Mouse (Mus musculus) heart, embryonic 13.5 days (tissue): ENCODE measurements around the gene Npm1. TPM values are rescaled to one million over a fixed set of nuclear protein-coding genes. Genes with fewer than 3 reads are reported as not detected.

Experiments
- ATAC-seq: fragments of 200-750 bp; cut with Nextera tagmentation; 2 replicates; pipeline ENCODE4 v1.8.0; 2017; ENCODE audit warnings: moderate TSS enrichment; ENCODE audit not compliant: insufficient number of reproducible peaks, low FRiP score, low TSS enrichment; ENCODE audit errors: extremely low read depth
- H3K27ac ChIP-seq: fragments of 300-500 bp; sonication (generic); replicated peaks from 2 replicates; pipeline ENCODE4 v1.5.1; 2015; ENCODE audit warnings: moderate library complexity, mild to moderate bottlenecking, inconsistent platforms
- H3K27me3 ChIP-seq: fragments of 300-500 bp; sonication (generic); replicated peaks from 2 replicates; pipeline ENCODE4 v1.6.1; 2015; ENCODE audit warnings: mild to moderate bottlenecking, inconsistent platforms
- H3K36me3 ChIP-seq: fragments of 300-500 bp; sonication (generic); 2 replicates; pipeline ENCODE4 v1.6.1; 2015; ENCODE audit warnings: mild to moderate bottlenecking, inconsistent platforms
- H3K4me1 ChIP-seq: fragments of 300-500 bp; sonication (generic); 2 replicates; pipeline ENCODE4 v1.6.1; 2015; ENCODE audit warnings: inconsistent platforms
- H3K4me2 ChIP-seq: fragments of 300-500 bp; sonication (generic); 2 replicates; pipeline ENCODE4 v1.6.1; 2015; ENCODE audit warnings: inconsistent platforms, mild to moderate bottlenecking, moderate library complexity
- H3K4me3 ChIP-seq: fragments of 300-500 bp; sonication (generic); 2 replicates; pipeline ENCODE4 v1.5.1; 2015; ENCODE audit warnings: moderate library complexity, mild to moderate bottlenecking, inconsistent platforms
- H3K9ac ChIP-seq: fragments of 300-500 bp; sonication (generic); 2 replicates; pipeline ENCODE4 v1.6.1; 2015; ENCODE audit warnings: inconsistent platforms, mild to moderate bottlenecking, moderate library complexity
- H3K9me3 ChIP-seq: fragments of 300-500 bp; sonication (generic); 2 replicates; pipeline ENCODE4 v1.6.1; 2016; ENCODE audit warnings: inconsistent platforms
- WGBS: fragments of 180-500 bp; shearing (Covaris S2); methylation state at CpG from one replicate; pipeline ENCODE4 v1.1.7; 2015; ENCODE audit warnings: mixed read lengths; 5-methylcytosine and 5-hydroxymethylcytosine counted together
- polyA plus RNA-seq: library from polyadenylated mRNA; unstranded; fragments of >200 nt; fragmentation: Nextera tagmentation; extraction: Ambion mirVana; gene quantifications from 2 replicates; pipeline ENCODE4 v1.2.1, GENCODE M21; 2015

The Npm1 gene
- polyA plus RNA-seq, 1 experiment from 2014 or later, result 532 TPM

DNA sequence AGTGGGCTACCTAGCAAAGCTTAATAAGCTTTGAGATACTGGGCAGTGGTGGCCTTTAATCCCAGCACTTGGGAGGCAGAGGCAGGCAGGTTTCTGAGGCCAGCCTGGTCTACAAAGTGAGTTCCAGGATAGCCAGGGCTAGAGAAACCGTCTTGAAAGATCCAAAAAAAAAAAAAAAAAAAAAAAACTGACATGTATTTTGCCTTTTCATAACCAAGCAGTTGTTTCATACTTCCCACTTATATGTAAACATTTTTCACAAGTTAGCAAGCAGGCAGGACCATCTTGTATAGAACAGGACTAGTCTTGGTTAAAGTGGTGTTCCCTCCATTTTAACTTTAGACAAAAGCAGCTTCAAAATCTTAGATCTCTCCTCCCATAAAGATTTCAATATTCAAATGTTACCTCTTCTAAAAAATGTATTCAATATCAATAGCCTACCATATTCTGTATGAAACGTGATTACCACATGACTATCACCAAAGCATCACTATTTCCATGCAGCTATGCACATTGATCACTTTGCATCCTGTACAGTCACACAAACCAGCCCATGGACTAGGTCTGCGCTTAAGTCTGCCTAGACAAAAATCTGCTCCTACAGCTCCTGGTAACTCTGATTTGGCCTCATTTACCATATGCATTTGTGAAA lies 11.8 kb downstream of the Npm1 start:
- 71% methylated on average over 3 of the region's 3 CpGs for WGBS

DNA sequence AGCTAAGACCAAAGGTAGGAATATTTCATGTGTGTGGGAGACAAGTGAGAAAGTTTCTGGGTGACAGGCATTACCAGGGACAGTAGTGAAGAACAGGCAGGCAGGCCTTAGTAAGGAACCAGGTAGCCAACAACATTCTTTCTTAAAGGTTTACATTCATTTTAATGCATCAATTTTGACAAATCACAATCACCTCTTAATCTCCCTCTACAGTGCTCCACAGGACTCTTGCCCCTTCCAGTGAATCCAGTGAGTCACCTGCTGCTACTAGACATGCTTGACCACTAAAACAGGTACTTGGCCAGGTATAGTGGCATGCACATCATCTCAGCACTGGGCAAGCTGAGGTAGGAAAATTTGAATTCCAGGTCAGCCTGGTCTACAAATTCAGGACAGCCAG lies 12.6 kb downstream of the Npm1 start:
- Histone ChIP-seq H3K36me3 (peaks cover 60% of the 10 kb centered on the region), H3K4me3 (no peak overlapping the region), H3K9ac (no peak overlapping the region), H3K4me1 (peaks cover 24% of the 10 kb centered on the region), H3K4me2 (no peak overlapping the region), H3K27me3 (peaks cover 14% of the 10 kb centered on the region), H3K9me3 (no peaks in the 10 kb centered on the region), H3K27ac (no peak overlapping the region)
- no peak for ATAC-seq

More for the DNA sequence above, 11.8 kb downstream of the Npm1 start:
- H3K27ac ChIP-seq, result no peak overlapping the region
- peaks cover 18% of the 10 kb centered on the region for H3K4me1 ChIP-seq
- no peak overlapping the region for H3K9ac ChIP-seq
- H3K9me3 ChIP-seq, result no peaks in the 10 kb centered on the region
- H3K27me3 ChIP-seq, result peaks cover 11% of the 10 kb centered on the region; the same call in 1 of the 2 replicates
- ATAC-seq, result no peak
- H3K36me3 ChIP-seq, result peaks cover 67% of the 10 kb centered on the region
- no peak overlapping the region for H3K4me3 ChIP-seq
- H3K4me2 ChIP-seq, result no peak overlapping the region

DNA sequence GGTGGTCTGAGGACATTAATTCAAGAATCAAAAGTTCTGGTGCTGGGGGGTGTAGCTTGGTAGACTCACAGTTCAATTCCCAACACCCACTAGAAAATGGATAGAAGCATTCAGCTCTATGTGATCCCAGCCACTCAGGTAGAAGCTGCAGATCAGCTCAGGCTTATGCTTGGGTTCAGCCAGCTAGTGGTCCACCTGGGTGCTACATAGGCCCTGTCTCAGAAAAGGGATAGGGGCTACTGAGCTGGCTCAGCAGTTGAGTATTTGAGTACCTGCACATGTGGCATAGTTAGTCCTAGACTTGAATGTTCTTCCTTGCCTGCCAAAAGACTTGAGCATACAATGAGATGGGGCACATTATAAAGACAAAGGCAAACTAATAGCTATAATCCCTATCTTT lies 13.6 kb downstream of the Npm1 start:
- Histone ChIP-seq H3K4me3 (no peak overlapping the region), H3K4me1 (peaks cover 33% of the 10 kb centered on the region), H3K9me3 (no peaks in the 10 kb centered on the region), H3K27ac (no peak overlapping the region), H3K4me2 (no peak overlapping the region), H3K9ac (no peak overlapping the region), H3K36me3 (peaks cover 51% of the 10 kb centered on the region), H3K27me3 (peaks cover 23% of the 10 kb centered on the region)
- no peak for ATAC-seq

DNA sequence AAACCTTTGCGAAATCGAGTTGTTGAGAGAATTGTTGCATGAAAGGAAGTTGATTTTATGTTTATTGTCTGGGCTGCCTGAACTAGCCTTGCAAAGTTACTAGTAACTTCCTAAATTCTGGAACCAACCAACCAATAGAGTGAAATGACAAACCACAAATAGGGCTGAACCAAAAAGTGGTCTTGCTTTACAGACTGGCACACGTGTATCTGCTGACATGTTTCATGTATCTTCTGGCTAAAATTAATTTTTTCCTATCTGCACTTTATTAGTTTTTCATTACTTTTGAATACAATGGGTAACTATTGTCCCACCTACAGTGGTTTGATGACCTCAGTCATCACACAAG lies 13.9 kb downstream of the Npm1 start:
- no peak overlapping the region for H3K9ac ChIP-seq
- no peaks in the 10 kb centered on the region for H3K9me3 ChIP-seq
- ATAC-seq, result no peak
- H3K27ac ChIP-seq, result no peak overlapping the region
- H3K4me3 ChIP-seq, result no peak overlapping the region
- H3K4me1 ChIP-seq, result peaks cover 36% of the 10 kb centered on the region
- H3K4me2 ChIP-seq, result no peak overlapping the region
- 21% methylated on average over 3 of the region's 3 CpGs for WGBS
- H3K36me3 ChIP-seq, result peaks cover 47% of the 10 kb centered on the region
- H3K27me3 ChIP-seq, result peaks cover 27% of the 10 kb centered on the region

DNA sequence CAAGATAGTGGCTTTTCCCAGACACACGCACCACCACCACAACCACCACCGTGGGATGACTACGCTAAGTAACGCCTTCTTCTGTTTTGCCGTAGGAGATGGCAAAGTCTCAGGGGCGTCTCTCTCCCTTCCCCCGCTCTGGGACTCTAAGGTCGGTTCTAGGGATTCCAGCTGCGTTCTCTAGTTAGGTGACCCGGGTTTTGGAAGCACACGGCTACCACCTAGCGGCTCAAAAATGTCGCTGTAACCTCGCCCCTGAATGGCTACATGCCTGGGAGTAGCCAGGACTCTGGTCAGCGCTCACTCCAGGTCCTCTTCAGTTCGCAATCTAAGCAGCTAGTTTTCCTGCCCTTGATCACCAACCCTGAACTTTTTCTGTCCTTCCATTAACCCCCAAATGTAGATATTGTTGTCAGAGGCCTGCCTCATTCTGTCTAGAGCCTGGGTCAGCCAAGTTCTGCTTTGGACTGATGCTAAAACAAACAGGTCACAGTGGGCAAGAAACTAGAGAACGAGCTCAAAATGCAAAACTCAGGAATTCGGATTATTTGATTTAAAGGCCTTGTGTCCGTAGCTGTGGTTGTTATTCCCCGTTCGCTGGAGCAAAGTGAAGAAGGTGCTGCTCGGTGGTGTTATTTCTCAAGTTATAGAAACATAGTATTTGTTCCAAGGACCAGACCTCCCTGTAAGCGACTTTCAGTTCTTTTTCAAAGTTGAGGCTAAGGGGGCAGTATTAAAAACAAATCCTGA lies 14.5 kb downstream of the Npm1 start:
- H3K27ac ChIP-seq, result peak overlapping the region; percentile 53; the same call in 1 of the 2 replicates
- peaks cover 27% of the 10 kb centered on the region for H3K27me3 ChIP-seq
- peak overlapping the region; percentile 96 for H3K4me2 ChIP-seq
- peaks cover 42% of the 10 kb centered on the region for H3K4me1 ChIP-seq
- peaks cover 42% of the 10 kb centered on the region for H3K36me3 ChIP-seq
- H3K4me3 ChIP-seq, result peak overlapping the region; percentile 71
- H3K9me3 ChIP-seq, result no peaks in the 10 kb centered on the region
- peak; percentile 26; the same call in 1 of the 2 replicates for ATAC-seq
- 6% methylated on average over 23 of the region's 23 CpGs for WGBS
- peak overlapping the region; percentile 84; the same call in 1 of the 2 replicates for H3K9ac ChIP-seq

DNA sequence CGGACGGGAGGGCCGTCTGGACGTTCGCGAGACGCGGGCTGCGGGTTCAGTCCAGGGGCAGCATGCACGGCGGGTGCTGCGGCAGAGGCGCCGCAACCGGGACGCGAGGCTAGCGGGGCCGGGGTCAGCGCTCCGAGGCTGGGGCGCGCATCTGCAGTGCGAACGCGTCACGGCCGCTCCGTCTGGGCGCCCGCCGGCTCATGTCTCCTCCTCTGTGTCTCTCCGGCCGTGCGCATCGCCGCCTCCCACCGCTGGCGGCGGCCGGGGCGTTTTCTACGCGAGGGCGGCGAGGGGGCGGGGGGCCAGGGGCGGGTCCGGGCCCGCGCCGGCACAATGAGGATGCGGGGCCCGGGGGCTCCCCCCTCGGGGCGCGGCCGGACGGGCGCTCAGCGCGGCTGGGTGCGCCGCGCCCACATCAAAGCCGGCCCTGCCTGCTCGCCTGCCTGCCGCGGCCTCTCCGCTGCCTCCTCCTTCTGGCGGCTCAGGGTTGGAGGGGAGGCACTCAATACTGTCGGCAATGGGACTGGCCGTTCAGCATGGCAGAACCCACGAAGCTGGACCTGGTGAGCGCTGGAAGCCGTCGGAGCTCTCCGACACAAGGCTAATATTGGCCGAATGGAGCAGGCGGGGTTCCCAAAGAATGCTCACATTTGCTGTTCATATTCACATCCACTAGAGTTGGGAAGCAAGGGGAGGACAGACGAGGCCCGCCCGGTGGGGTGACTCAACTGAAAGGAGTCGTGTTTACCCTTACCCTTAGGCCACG lies 15.3 kb downstream of the Npm1 start:
- ATAC-seq, result peak; percentile 31; the same call in 1 of the 2 replicates
- under 1% methylated on average over 77 of the region's 85 CpGs for WGBS
- Histone ChIP-seq H3K9me3 (no peaks in the 10 kb centered on the region), H3K36me3 (peaks cover 34% of the 10 kb centered on the region), H3K9ac (peak overlapping the region; percentile 84), H3K4me2 (peak overlapping the region; percentile 96), H3K27ac (peak overlapping the region; percentile 53), H3K27me3 (peaks cover 27% of the 10 kb centered on the region), H3K4me3 (peak overlapping the region; percentile 71), H3K4me1 (peaks cover 50% of the 10 kb centered on the region)

DNA sequence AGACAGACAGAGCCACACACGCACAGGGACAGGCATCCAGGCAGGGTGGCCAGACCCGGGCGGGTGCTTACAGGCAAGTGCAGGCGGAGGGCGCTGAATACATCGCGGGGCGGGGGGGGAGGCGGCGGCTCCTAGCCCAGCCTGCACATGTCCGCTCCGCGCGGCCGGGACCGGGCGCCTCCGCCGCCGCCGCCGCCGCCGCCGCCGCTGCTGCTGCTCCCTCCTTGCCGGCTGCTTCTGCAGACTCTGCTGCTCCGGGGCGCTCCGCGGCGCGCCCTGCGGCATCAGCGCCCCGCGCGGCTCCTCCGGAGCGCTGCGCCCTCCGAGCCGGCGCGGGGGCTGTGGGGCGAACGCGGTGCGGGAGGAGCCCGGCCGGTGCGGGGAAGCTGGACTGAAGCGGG lies 15.8 kb downstream of the Npm1 start, which contains the start of gene Fgf18:
Fgf18 (minus strand) TSS at position 230 of the 401 bp plus-strand sequence.
- Histone ChIP-seq H3K4me2 (peak within 1 kb of the TSS; percentile 96), H3K4me3 (peak within 1 kb of the TSS; percentile 71), H3K36me3 (peaks cover 30% of the 10 kb centered on the region), H3K27ac (peak within 1 kb of the TSS; percentile 89), H3K4me1 (peaks cover 55% of the 10 kb centered on the region), H3K9ac (peak within 1 kb of the TSS; percentile 84), H3K27me3 (peaks cover 27% of the 10 kb centered on the region), H3K9me3 (no peaks in the 10 kb centered on the region)
- under 1% methylated on average over 23 of the region's 53 CpGs for WGBS
- ATAC-seq, result no peak

DNA sequence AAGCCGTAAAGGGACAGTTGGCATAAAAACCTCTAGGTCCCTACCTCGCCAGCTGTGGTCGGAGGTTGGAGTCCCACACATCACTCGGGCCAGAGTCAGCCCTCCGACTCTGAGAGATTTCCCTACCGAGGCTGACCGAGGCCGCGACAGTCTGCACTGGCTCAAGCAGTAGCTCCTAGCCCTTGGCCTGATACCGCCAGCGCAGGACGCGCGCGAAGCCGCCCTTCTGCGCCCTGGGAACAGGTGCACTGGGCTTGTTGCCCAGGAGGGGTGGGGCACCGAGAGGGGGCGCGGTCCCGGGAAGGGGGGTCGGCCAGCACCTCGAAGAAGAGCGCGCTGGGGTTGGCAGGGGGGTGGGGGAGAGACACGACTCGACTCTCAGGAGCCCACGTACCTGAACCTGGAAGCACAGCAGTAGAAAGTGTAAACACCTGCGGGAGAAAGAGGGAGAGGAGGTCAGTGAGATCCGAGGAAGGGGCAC lies 16.3 kb downstream of the Npm1 start:
- peaks cover 27% of the 10 kb centered on the region for H3K27me3 ChIP-seq
- H3K9me3 ChIP-seq, result no peaks in the 10 kb centered on the region
- WGBS, result 2% methylated on average over 30 of the region's 30 CpGs
- peak overlapping the region; percentile 96 for H3K4me2 ChIP-seq
- H3K4me1 ChIP-seq, result peaks cover 60% of the 10 kb centered on the region
- ATAC-seq, result no peak
- peaks cover 25% of the 10 kb centered on the region for H3K36me3 ChIP-seq
- peak overlapping the region; percentile 84 for H3K9ac ChIP-seq
- H3K4me3 ChIP-seq, result peak overlapping the region; percentile 71
- peak overlapping the region; percentile 89 for H3K27ac ChIP-seq

DNA sequence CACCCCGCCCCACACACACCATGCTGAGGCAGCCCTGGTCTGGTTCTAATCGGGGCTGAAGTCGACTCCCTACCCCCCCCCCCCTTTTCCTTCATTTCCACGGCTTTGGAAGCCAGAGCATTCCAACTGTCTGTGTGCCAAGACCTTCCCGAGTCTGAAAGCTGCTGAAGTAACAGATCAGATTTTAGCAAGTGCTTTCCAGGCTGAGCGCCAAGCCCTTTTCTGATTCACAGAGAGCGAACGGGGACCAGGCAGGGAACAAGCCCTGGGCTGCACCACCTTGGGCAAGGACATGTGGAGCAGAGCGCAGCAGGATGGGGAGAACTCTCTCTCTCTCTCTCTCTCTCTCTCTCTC lies 16.9 kb downstream of the Npm1 start:
- H3K27me3 ChIP-seq, result peaks cover 27% of the 10 kb centered on the region
- H3K4me3 ChIP-seq, result peak overlapping the region; percentile 71
- no peak overlapping the region for H3K9ac ChIP-seq
- peaks cover 61% of the 10 kb centered on the region for H3K4me1 ChIP-seq
- 10% methylated on average over 8 of the region's 9 CpGs for WGBS
- ATAC-seq, result peak; percentile 44; the same call in 1 of the 2 replicates
- no peaks in the 10 kb centered on the region for H3K9me3 ChIP-seq
- peak overlapping the region; percentile 96 for H3K4me2 ChIP-seq
- H3K27ac ChIP-seq, result peak overlapping the region; percentile 89
- peaks cover 19% of the 10 kb centered on the region for H3K36me3 ChIP-seq

DNA sequence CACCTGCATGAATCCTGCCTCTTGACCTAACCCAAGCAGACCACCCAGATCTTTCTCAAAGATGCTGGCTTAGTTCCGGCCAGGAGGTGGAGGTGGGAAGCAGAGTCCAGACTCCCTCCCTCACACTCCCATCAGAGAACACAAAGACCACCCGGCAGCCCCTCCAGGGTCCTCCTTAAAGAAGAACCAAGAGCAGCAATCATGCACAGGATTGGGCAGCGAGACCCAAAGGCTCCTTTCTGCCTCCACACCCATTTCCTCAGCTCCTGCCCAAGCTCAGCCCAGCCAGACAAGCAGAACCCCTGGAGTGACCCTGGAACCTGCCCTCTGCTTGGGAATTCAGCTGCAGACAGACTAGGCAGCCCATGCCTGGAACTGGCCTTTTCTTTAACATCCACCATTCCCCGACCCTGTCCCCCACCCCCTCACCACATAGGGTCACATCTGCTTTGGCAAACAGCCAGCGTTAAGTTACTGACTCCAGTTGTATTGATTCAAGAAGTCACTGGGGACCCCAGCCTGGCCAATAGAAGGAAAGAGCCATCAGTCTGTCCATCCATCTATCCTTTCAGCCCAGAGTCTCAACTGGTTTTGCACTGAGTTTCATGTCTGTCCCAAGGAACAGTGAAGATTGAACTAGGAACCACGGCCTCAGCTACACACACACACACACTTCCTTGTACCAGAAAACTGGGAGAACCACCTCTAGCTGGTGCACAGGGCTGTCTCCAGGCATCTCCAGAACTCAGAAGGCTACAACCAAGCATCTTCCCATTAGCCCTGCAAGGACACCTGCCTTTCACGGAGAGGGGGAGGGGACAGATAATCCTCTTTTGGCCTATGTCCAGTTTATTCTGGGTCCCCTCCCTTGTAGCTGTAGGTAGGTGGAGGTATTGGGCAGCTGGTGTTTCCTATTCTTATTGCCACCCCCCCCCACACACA lies 17.5 kb downstream of the Npm1 start:
- peak overlapping the region; percentile 71 for H3K4me3 ChIP-seq
- peaks cover 61% of the 10 kb centered on the region for H3K4me1 ChIP-seq
- H3K9me3 ChIP-seq, result no peaks in the 10 kb centered on the region
- WGBS, result 39% methylated on average over 7 of the region's 7 CpGs
- H3K27me3 ChIP-seq, result peaks cover 27% of the 10 kb centered on the region
- ATAC-seq, result no peak
- H3K4me2 ChIP-seq, result peak overlapping the region; percentile 96
- H3K9ac ChIP-seq, result peak overlapping the region; percentile 50
- peaks cover 13% of the 10 kb centered on the region for H3K36me3 ChIP-seq
- peak overlapping the region; percentile 89 for H3K27ac ChIP-seq
